Mouse (Mus musculus): ENCODE data around the gene Pus3.

- no peak for TF ChIP-seq CTCF (IDR thresholded peaks at IDR 0.05; ENCODE audit: insufficient read depth, low read depth, low read length)
- TF ChIP-seq POLR2A (IDR thresholded peaks at IDR 0.05; ENCODE audit: insufficient read depth, low read depth, low read length): no peak
These were observed 9.9 kb upstream of the Pus3 start for GRCm38 (mm10) chr9:35548455-35548854.
